Mouse (Mus musculus): ENCODE data around the gene Dpp7. TPM values are rescaled to one million over a fixed set of nuclear protein-coding genes. Genes with fewer than 3 reads are reported as not detected.

Dpp7 gene
- 17.8 and 22.5 TPM in 2 replicates for polyA plus RNA-seq (2021; fragmentation: Nextera tagmentation)
- long read RNA-seq, experiment 1, transcript Dpp7-201 (13 exons, 1,682 nt), result major isoform, 45 of 109 reads
- long read RNA-seq, experiment 1, partial matches to known transcripts, result 10 of 109 reads
- long read RNA-seq, experiment 1, other reads (novel, unspliced or antisense), result 53 of 109 reads
- long read RNA-seq, experiment 2, transcript Dpp7-201 (13 exons, 1,682 nt), result major isoform, 15 of 26 reads
- long read RNA-seq, experiment 2, partial matches to known transcripts, result 7 of 26 reads
- long read RNA-seq, experiment 2, other reads (novel, unspliced or antisense), result 4 of 26 reads

GRCm38 (mm10) chr2:25356208-25357079 is at the start of gene Dpp7:
Dpp7 (minus strand) TSS chr2:25356359.

GRCm38 (mm10) chr2:25399051-25399450 is 42.9 kb upstream of the Dpp7 start, which contains the start of gene Npdc1:
Npdc1 (plus strand) TSS chr2:25399351.

GRCm38 (mm10) chr2:25395721-25396596 is 39.8 kb upstream of the Dpp7 start, which contains the start of gene Entpd2:
Entpd2 (plus strand) TSS chr2:25395874.

GRCm38 (mm10) chr2:25371764-25372643 is 15.8 kb upstream of the Dpp7 start, which contains the start of gene Sapcd2:
Sapcd2 (plus strand) TSS chr2:25372321.

GRCm38 (mm10) chr2:25365091-25365761 is 9.1 kb upstream of the Dpp7 start, which contains the start of gene Uap1l1:
Uap1l1 (minus strand) TSS chr2:25365682.

GRCm38 (mm10) chr2:25332286-25333160 is 23.6 kb downstream of the Dpp7 start, which contains the start of gene Man1b1:
Man1b1 (plus strand) TSS chr2:25332338.

GRCm38 (mm10) chr2:25318971-25319773 is 37.0 kb downstream of the Dpp7 start, which contains the start of gene Grin1:
Grin1 (minus strand) TSS chr2:25319187.

Other genes with a start within 250 kb of the Dpp7 start
- gene Nrarp, start 175.6 kb downstream of the Dpp7 start, polyA plus RNA-seq (2021; fragmentation: Nextera tagmentation), result 1.1 and 20.3 TPM in 2 replicates
- gene Tor4a, start 159.5 kb downstream of the Dpp7 start, polyA plus RNA-seq (2021; fragmentation: Nextera tagmentation), result 1.7 and 2.3 TPM in 2 replicates
- 35.3 and 40.2 TPM in 2 replicates for gene Nelfb, start 144.9 kb downstream of the Dpp7 start, polyA plus RNA-seq (2021; fragmentation: Nextera tagmentation)
- not detected in 2 replicates for gene Stpg3, start 141.7 kb downstream of the Dpp7 start, polyA plus RNA-seq (2021; fragmentation: Nextera tagmentation)
- gene Fam166a, start 137.6 kb downstream of the Dpp7 start, polyA plus RNA-seq (2021; fragmentation: Nextera tagmentation), result 11.9 and 28.8 TPM in 2 replicates
- gene Tubb4b, start 131.7 kb downstream of the Dpp7 start, polyA plus RNA-seq (2021; fragmentation: Nextera tagmentation), result 509 and 600 TPM in 2 replicates
- 0.60 and 0.72 TPM in 2 replicates for gene Slc34a3, start 122.0 kb downstream of the Dpp7 start, polyA plus RNA-seq (2021; fragmentation: Nextera tagmentation)
- gene Rnf224, start 119.6 kb downstream of the Dpp7 start, polyA plus RNA-seq (2021; fragmentation: Nextera tagmentation), result not detected in 2 replicates
- gene Rnf208, start 114.1 kb downstream of the Dpp7 start, polyA plus RNA-seq (2021; fragmentation: Nextera tagmentation), result 55.7 and 180 TPM in 2 replicates
- 0.25 TPM in 1 of 2 replicates, not detected in the other for gene Cysrt1, start 113.9 kb downstream of the Dpp7 start, polyA plus RNA-seq (2021; fragmentation: Nextera tagmentation)
- gene AL732309.1, start 109.5 kb downstream of the Dpp7 start, polyA plus RNA-seq (2021; fragmentation: Nextera tagmentation), result 1.1 and 1.6 TPM in 2 replicates
- gene Tmem203, start 100.9 kb downstream of the Dpp7 start, polyA plus RNA-seq (2021; fragmentation: Nextera tagmentation), result 34.3 and 36.9 TPM in 2 replicates
- gene Tprn, start 93.7 kb downstream of the Dpp7 start, polyA plus RNA-seq (2021; fragmentation: Nextera tagmentation), result 9.4 and 13.1 TPM in 2 replicates
- gene Ssna1, start 83.9 kb downstream of the Dpp7 start, polyA plus RNA-seq (2021; fragmentation: Nextera tagmentation), result 77.5 and 87.9 TPM in 2 replicates
- 33.8 and 42.6 TPM in 2 replicates for gene Anapc2, start 83.9 kb downstream of the Dpp7 start, polyA plus RNA-seq (2021; fragmentation: Nextera tagmentation)
- 0.56 TPM in 1 of 2 replicates, not detected in the other for gene Tmem210, start 68.2 kb downstream of the Dpp7 start, polyA plus RNA-seq (2021; fragmentation: Nextera tagmentation)
- gene Lrrc26, start 66.4 kb downstream of the Dpp7 start, polyA plus RNA-seq (2021; fragmentation: Nextera tagmentation), result 0.21 TPM in 1 of 2 replicates, not detected in the other
- gene Grin1, start 37.2 kb downstream of the Dpp7 start, polyA plus RNA-seq (2021; fragmentation: Nextera tagmentation), result 87.7 and 146 TPM in 2 replicates
- 17.0 and 18.5 TPM in 2 replicates for gene Man1b1, start 24.0 kb downstream of the Dpp7 start, polyA plus RNA-seq (2021; fragmentation: Nextera tagmentation)
- 20.6 and 34.9 TPM in 2 replicates for gene Uap1l1, start 9.3 kb upstream of the Dpp7 start, polyA plus RNA-seq (2021; fragmentation: Nextera tagmentation)
- gene Sapcd2, start 16.0 kb upstream of the Dpp7 start, polyA plus RNA-seq (2021; fragmentation: Nextera tagmentation), result 1.2 and 1.7 TPM in 2 replicates
- 21.4 and 31.9 TPM in 2 replicates for gene Entpd2, start 39.5 kb upstream of the Dpp7 start, polyA plus RNA-seq (2021; fragmentation: Nextera tagmentation)
- gene Npdc1, start 43.0 kb upstream of the Dpp7 start, polyA plus RNA-seq (2021; fragmentation: Nextera tagmentation), result 232 and 408 TPM in 2 replicates
- gene Fut7, start 66.9 kb upstream of the Dpp7 start, polyA plus RNA-seq (2021; fragmentation: Nextera tagmentation), result not detected in 2 replicates
- gene Abca2, start 72.3 kb upstream of the Dpp7 start, polyA plus RNA-seq (2021; fragmentation: Nextera tagmentation), result 21.7 and 39.7 TPM in 2 replicates
- 0.68 and 1.1 TPM in 2 replicates for gene Clic3, start 100.5 kb upstream of the Dpp7 start, polyA plus RNA-seq (2021; fragmentation: Nextera tagmentation)
- 121 and 132 TPM in 2 replicates for gene Paxx, start 104.7 kb upstream of the Dpp7 start, polyA plus RNA-seq (2021; fragmentation: Nextera tagmentation)
- gene Ptgds, start 113.7 kb upstream of the Dpp7 start, polyA plus RNA-seq (2021; fragmentation: Nextera tagmentation), result 6,798 and 9,400 TPM in 2 replicates
- not detected in 2 replicates for gene Lcn12, start 137.6 kb upstream of the Dpp7 start, polyA plus RNA-seq (2021; fragmentation: Nextera tagmentation)
- gene Fbxw5, start 144.4 kb upstream of the Dpp7 start, polyA plus RNA-seq (2021; fragmentation: Nextera tagmentation), result 103 and 115 TPM in 2 replicates
- 1.4 and 1.7 TPM in 2 replicates for gene C8g, start 145.4 kb upstream of the Dpp7 start, polyA plus RNA-seq (2021; fragmentation: Nextera tagmentation)
- 9.1 and 11.9 TPM in 2 replicates for gene Traf2, start 190.6 kb upstream of the Dpp7 start, polyA plus RNA-seq (2021; fragmentation: Nextera tagmentation)
- 778 and 803 TPM in 2 replicates for gene Edf1, start 201.5 kb upstream of the Dpp7 start, polyA plus RNA-seq (2021; fragmentation: Nextera tagmentation)
- 0.89 and 3.5 TPM in 2 replicates for gene Mamdc4, start 218.5 kb upstream of the Dpp7 start, polyA plus RNA-seq (2021; fragmentation: Nextera tagmentation)
- 152 and 173 TPM in 2 replicates for gene Phpt1, start 218.9 kb upstream of the Dpp7 start, polyA plus RNA-seq (2021; fragmentation: Nextera tagmentation)
- 10.3 and 21.2 TPM in 2 replicates for gene Ajm1, start 225.4 kb upstream of the Dpp7 start, polyA plus RNA-seq (2021; fragmentation: Nextera tagmentation)